Mouse (Mus musculus): ENCODE data around the gene Slc6a1. TPM values are rescaled to one million over a fixed set of nuclear protein-coding genes. Genes with fewer than 3 reads are reported as not detected.

Slc6a1 gene
- polyA plus RNA-seq, 1 experiment from 2014 or later, result 138 TPM

DNA sequence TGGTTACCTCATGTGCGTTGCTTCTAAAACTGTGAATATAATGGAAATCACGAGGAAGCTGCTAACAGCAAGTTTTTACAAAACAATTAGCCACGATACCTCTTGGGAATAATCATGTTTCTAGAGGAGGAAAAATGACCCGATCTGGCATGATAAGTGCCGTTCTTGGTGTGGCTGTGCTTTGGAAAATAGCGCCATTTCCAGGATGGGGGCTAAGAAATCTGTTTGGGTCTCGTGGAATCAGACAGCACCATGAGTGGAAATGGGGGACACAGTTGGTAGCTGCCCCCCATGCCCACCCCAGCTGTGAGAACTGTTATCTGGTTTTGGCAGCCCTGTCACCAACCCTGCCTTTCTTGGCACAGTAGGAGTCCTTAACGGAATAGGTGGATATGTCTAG lies 81.3 kb downstream of the Slc6a1 start:
- H3K36me3 ChIP-seq, result no peaks in the 10 kb centered on the region
- no peaks in the 10 kb centered on the region for H3K4me1 ChIP-seq
- no peak for ATAC-seq (ENCODE audit: low FRiP score)
- 57% methylated on average over 8 of the region's 8 CpGs for WGBS
- H3K9me3 ChIP-seq (replicated peaks), result no peaks in the 10 kb centered on the region
- H3K4me3 ChIP-seq (replicated peaks), result no peak overlapping the region
- H3K9ac ChIP-seq (replicated peaks), result no peak overlapping the region
- 0 out of 2 replicates have a peak, but pooled peaks cover 3% of the 10 kb centered on the region for H3K27me3 ChIP-seq (replicated peaks)
- no peak overlapping the region for H3K4me2 ChIP-seq
- H3K27ac ChIP-seq (replicated peaks), result no peak overlapping the region

DNA sequence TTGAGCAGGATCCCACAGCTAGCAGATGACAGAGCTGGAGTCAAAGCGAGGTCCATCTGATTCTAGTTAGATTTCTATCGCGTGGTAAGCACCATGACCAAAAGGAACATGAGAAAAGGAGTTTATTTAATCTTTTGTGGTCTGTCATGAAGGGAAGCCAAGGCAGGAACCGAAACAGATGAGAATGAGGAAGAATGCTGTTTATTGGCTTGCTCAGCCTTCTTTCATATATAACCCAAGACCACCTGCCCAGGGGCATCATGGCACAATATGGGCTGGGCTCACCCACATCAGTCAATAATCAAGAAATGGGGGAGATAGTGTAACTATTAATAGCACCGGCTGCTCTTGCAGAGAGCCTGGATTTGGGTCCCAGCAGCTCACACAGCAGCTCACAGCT lies 82.3 kb downstream of the Slc6a1 start:
- H3K4me2 ChIP-seq, result no peak overlapping the region
- no peak overlapping the region for H3K4me3 ChIP-seq (replicated peaks)
- 89% methylated on average over 5 of the region's 5 CpGs for WGBS
- no peak for ATAC-seq (ENCODE audit: low FRiP score)
- no peak overlapping the region for H3K27ac ChIP-seq (replicated peaks)
- H3K4me1 ChIP-seq, result no peaks in the 10 kb centered on the region
- H3K27me3 ChIP-seq (replicated peaks), result 0 out of 2 replicates have a peak, but pooled peaks cover 3% of the 10 kb centered on the region
- H3K36me3 ChIP-seq, result no peaks in the 10 kb centered on the region
- H3K9ac ChIP-seq (replicated peaks), result no peak overlapping the region
- no peaks in the 10 kb centered on the region for H3K9me3 ChIP-seq (replicated peaks)

DNA sequence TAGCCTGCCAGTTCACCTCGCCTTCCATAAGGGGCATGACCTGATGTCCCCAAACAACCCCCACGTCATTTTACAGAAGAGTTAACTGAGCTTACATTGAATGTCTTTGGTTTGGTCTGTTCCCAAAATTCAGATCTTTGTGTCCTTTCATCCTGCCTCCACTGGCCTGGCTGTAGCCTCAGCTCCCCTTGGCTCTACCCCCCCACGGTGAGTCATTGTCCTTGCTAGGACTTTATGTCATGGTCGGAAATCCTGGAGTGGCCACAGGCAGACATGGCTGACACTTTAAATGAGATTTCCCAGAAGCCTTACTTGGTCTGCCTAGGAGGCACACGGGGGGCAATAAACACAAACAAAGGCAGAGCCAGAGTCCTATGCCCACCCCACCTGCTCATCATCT lies 83.8 kb downstream of the Slc6a1 start:
- no peak overlapping the region for H3K27ac ChIP-seq (replicated peaks)
- no peak overlapping the region for H3K9ac ChIP-seq (replicated peaks)
- no peaks in the 10 kb centered on the region for H3K4me1 ChIP-seq
- no peak overlapping the region for H3K4me2 ChIP-seq
- no peaks in the 10 kb centered on the region for H3K36me3 ChIP-seq
- no peak for ATAC-seq (ENCODE audit: low FRiP score)
- 0 out of 2 replicates have a peak, but pooled peaks cover 3% of the 10 kb centered on the region for H3K27me3 ChIP-seq (replicated peaks)
- WGBS, result 51% methylated on average over 5 of the region's 5 CpGs
- no peaks in the 10 kb centered on the region for H3K9me3 ChIP-seq (replicated peaks)
- H3K4me3 ChIP-seq (replicated peaks), result no peak overlapping the region

Other genes with a start within 250 kb of the Slc6a1 start
- 31.5 and 37.9 TPM in 2 replicates for gene Atp2b2, start 240.0 kb upstream of the Slc6a1 start, polyA plus RNA-seq (2015; fragmentation: Nextera tagmentation; extraction: Ambion mirVana)
- 104 and 111 TPM in 2 replicates for gene Slc6a11, start 151.4 kb upstream of the Slc6a1 start, polyA plus RNA-seq (2015; fragmentation: Nextera tagmentation; extraction: Ambion mirVana)
- 0.59 and 0.95 TPM in 2 replicates for gene Hrh1, start 115.3 kb downstream of the Slc6a1 start, polyA plus RNA-seq (2015; fragmentation: Nextera tagmentation; extraction: Ambion mirVana)

All from neural tube, embryonic 15.5 days (tissue).